Mouse (Mus musculus): ENCODE results near the gene Anxa5.

Anxa5 gene

GRCm38 (mm10) chr3:36449292-36450165 is 26.2 kb downstream of the Anxa5 start:
- no peak for DNase-seq (ENCODE audit: low spot score)

GRCm38 (mm10) chr3:36446918-36447317 is 28.8 kb downstream of the Anxa5 start:
- DNase-seq (ENCODE audit: low spot score): no peak

- DNase-seq (ENCODE audit: low spot score): no peak
Measured at GRCm38 (mm10) chr3:36446506-36446905, 29.2 kb downstream of the Anxa5 start.

DNA sequence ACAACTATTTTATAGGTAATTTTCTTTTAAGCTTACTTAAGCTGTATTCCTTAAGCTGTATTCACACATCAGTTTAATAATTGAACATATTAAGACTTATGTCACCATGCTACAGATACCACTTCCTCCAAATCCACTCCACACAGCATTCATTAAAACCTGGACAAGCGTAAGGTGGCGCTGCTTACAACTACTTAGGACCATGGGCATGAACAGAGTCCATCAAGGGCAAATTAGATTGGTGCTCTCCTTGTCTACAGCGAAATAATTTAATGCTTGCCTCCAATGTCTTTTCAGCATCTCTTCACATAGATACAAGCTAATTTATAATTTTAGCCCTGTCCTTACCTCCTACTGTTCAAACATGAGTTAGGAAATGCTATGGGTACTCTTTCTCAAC is 29.7 kb downstream of the Anxa5 start:
- DNase-seq (ENCODE audit: low spot score): no peak

- peak; percentile 61 for DNase-seq (ENCODE audit: low spot score)
Measured at GRCm38 (mm10) chr3:36442426-36442825, 33.3 kb downstream of the Anxa5 start.

- no peak for DNase-seq (ENCODE audit: low spot score)
Measured at GRCm38 (mm10) chr3:36440280-36440679, 35.4 kb downstream of the Anxa5 start.

DNA sequence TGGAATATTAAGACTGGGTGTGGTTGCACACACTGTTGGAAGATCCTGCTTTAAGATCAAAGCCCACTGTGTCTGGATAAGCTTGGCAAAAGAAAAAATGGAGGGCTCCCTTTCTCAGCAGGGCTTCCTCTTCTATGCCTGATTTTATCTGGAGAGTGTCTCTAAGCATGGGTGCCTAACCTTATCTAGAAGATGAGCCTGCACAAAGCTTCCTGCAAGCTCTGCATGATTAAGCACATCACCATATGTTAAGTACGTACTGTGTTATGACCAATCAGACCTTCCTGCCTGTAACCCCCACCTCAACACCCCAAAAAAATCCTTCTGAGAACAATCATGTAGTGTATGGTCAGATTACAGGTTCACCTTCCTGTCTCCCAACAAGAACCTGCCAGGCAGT is 45.3 kb downstream of the Anxa5 start:
- DNase-seq (ENCODE audit: low spot score): no peak

DNA sequence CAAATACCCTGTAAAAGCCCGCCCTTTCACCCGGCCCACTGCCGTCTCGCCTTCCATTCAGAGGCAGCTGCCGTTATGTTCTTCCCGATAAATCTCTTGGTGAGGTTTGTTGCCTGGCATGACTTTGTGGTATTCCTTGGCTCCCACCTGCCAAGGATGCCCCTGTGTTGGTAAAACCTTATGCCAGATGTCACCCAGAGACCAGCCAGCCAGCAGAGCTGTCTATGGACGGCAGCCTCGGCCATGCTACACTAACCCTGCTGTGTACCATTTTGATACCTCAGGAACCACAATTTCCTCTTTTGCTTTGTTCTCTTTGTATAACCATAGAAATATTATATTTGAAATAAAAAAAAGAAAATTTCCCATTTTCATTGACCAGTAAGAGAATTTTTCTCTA is 48.3 kb downstream of the Anxa5 start:
- DNase-seq (ENCODE audit: low spot score): no peak

DNA sequence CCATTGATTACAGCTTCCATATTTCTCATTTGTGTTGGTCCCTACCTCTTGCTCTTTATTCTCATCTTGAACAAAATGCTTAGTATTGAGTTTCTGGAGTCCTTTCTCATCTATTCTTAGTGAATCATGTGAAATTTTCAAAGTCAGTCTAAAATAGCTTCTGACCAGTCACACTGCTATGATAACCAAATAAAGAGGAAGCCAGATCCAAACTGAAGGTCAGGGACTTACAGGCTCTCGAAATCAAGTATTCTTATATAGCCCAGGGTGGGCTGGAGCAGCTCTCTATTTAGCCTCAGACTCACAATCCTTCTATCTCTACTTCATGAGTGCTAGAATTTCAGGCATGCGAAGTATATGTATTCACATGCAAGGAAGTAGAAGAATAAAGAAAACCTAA is 66.2 kb downstream of the Anxa5 start:
- DNase-seq (ENCODE audit: low spot score): no peak

GRCm38 (mm10) chr3:36406967-36407366 is 68.7 kb downstream of the Anxa5 start:
- no peak for DNase-seq (ENCODE audit: low spot score)

DNA sequence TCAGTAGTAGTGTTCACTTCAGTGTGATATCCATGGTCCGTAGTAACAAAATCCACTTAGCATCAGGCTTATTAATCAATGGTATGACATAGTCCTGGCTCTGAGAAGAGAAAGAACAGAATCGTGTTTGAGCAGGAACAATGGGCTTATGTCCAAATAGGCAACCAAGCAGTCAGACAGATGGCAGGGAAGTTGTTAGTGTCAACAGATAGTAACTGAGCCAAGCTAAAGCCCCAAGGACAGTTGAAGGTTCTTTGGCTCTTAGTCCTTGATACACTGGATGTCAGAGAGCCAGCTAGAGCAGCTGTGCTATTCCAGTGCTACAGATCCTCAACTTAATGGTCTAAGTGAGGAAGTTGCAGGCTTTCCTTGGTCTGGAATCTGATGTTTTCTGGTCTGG is 69.4 kb downstream of the Anxa5 start:
- DNase-seq (ENCODE audit: low spot score): no peak

GRCm38 (mm10) chr3:36401900-36402299 is 73.8 kb downstream of the Anxa5 start:
- no peak for DNase-seq (ENCODE audit: low spot score)

GRCm38 (mm10) chr3:36400657-36401056 is 75.0 kb downstream of the Anxa5 start:
- DNase-seq (ENCODE audit: low spot score): no peak

Data from testis, postnatal 10 days (tissue).